Mouse (Mus musculus) right cerebral cortex, adult 2 months (tissue): Measurements from ENCODE around the gene Dscaml1.
A peak's percentile ranks its signal among the peaks of the same experiment; 100 is the strongest.

Source experiments
- DNase-seq, 2 experiments: peaks; one replicate each; pipeline ENCODE4 v3.0.0; 2021 to 2022; ENCODE audit warnings: low spot score in 2 of 2

Dscaml1 gene

GRCm38 (mm10) chr9:45682461-45682998 is 256.1 kb downstream of the Dscaml1 start:
- DNase-seq, result no peak

DNA sequence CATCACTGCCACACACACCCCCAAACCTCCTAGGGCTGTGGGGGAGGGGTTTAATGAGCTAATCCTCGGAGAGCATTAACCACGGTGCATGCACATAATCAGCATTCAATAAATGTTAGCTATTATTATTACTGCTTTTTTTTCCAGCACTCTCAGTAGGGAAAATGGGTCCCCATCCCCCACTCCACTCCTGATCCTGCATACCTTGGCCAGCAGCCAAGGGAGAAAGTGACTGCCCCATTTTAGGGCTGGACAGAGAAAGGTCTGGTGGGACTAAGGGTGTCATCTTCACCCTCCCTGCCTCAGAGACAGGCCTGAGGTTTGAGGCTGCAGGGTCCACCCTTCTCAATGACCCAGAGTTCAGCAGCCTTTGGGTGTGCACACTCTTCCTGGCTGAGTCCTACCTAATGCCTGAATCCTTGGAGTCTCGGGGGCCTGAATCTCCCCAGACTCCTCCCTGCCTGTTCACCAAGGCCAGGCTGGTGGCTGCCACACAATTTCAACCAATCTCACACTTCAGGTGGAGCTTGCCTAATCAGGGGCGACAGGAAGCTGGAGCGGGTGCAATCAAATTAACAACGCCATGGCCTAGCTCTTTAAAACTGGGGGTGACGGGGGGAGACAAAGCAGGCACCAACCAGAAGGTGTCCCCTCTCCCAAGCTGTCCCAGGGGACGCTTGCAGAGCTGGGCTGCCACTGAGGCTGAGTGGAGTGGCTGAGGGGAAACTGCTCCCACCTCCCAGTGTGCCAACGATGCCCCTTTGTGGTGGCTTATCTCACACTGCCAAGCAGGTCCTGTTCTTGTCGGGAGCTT is 267.2 kb downstream of the Dscaml1 start:
- DNase-seq, result no peak

DNA sequence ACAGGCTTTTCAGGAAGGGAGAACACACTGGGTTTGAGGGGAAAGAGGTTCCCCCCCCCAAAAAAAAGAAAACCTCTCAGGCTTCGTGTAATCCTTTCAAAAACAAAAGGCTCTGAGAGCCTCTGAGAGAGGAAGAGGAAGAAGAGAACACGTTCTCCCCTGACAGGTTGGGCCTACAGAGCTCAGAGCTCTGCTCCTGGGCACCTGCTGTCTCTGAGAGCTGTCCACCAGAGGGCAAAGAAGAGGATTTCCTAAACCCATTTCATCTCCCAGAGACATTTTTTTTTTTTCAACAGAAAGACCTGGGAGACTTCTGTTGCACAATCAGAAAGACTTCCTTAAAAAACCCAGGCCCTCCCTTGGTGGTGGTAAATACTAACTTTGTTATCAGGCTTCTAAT is 267.8 kb downstream of the Dscaml1 start:
- DNase-seq, result no peak

- DNase-seq, result no peak
Measured at GRCm38 (mm10) chr9:45699171-45699570, 272.7 kb downstream of the Dscaml1 start.

DNA sequence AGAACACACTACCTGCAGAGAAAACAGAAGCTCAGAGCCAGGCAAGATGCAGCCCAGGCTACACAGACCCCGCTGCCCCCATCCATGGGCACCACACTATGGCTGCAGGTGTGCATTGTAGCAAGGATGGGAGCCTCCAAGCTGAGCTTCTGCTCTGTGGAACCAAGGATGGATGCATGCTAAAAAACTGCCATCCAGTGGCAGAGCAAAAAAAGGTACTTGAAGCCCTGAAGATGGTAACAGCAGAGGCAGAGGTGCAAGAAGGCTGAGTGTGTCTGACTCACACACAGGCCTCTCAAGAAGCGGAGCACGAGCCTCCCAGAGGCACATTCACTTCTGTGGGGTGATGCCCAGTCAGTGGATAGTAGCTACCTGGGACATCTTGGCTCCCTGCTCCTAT is 276.8 kb downstream of the Dscaml1 start:
- DNase-seq, result peak; percentile 24 to 30

GRCm38 (mm10) chr9:45704441-45704840 is 278.0 kb downstream of the Dscaml1 start:
- DNase-seq, result no peak

GRCm38 (mm10) chr9:45710300-45710699 is 283.9 kb downstream of the Dscaml1 start:
- peak; percentile 56 to 57 for DNase-seq

- DNase-seq, result no peak
Measured at GRCm38 (mm10) chr9:45715387-45715786, 289.0 kb downstream of the Dscaml1 start.

- DNase-seq, result no peak
Measured at GRCm38 (mm10) chr9:45719997-45720396, 293.6 kb downstream of the Dscaml1 start.

DNA sequence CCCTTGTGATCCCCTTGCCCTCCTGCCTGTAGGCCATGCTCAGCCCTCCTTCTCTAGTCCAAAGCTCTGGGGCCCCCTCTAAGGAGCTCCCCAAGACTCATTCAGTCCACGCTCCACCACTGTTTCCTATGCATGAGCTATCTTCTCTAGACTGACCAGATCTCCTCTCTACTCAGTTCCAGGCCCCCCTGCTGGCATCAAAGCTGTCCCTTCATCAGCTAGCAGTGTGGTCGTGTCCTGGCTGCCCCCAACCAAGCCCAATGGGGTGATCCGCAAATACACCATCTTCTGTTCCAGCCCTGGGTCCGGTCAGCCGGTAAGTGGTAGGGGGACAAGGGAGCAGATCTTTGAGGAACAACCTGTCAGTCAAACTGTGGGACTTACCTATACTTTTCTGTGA is 305.4 kb downstream of the Dscaml1 start:
- no peak for DNase-seq

GRCm38 (mm10) chr9:45733246-45733645 is 306.8 kb downstream of the Dscaml1 start:
- no peak for DNase-seq

GRCm38 (mm10) chr9:45739001-45739701 is 312.7 kb downstream of the Dscaml1 start:
- no peak for DNase-seq

GRCm38 (mm10) chr9:45739702-45740583 is 313.5 kb downstream of the Dscaml1 start:
- DNase-seq, result peak in 1 of 2 experiments; percentile 23

DNA sequence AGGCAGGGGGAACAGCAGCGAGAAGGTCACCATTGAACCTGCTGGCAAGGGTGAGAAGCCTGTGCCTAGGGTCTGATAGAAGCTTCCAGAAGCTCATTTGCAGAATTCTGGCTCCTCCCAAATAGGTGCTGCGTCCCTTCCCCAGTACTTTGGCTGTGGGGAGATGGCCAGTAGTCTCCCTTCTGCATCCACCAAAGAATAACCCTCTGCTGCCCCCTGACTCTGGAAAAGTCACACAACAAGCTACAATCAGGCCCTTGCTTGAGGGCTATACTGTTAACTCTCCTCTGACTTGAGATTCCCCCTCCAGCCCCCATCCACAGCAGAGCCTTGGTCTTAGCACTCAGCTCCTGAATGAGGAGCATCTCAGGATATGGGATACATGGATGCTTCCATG is 314.2 kb downstream of the Dscaml1 start:
- no peak for DNase-seq

DNA sequence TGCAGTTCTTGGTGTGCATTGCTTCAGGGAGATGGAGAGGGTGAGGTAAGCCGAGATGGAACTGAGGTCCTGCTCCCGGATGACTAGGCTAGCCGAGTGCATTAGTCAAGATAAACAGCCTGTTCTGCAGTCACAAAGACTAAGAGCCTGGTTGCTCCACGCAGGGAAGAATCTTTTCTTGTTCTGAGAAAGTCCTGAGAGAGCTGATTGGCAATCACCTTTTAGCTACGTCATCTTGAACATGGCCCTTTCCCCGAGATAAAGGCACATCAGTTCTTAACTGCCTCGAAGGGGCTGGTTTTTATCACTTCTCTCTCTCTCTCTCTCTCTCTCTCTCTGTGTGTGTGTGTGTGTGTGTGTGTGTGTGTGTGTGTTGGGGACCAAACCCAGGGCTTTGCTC is 319.0 kb downstream of the Dscaml1 start:
- no peak for DNase-seq

DNA sequence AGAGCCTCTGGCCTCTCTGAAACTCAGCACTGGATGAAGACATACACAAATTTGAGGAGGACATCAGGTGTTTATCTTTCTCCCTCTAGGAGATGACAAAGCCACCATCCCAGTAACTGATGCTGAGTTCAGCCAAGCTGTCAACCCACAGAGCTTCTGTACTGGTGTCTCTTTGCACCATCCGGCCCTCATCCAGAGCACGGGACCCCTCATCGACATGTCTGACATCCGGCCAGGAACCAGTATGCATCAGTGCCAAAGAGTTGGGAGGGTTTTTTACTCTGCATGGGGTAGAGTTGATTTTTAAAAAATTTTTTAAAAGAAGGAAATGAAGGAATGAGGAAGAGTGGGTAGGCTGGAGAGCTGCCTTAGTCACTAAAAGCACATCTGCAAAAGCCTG is 323.5 kb downstream of the Dscaml1 start:
- DNase-seq, result no peak

- DNase-seq, result peak; percentile 85 to 91
Measured at GRCm38 (mm10) chr9:45754452-45755091, 328.1 kb downstream of the Dscaml1 start.

DNA sequence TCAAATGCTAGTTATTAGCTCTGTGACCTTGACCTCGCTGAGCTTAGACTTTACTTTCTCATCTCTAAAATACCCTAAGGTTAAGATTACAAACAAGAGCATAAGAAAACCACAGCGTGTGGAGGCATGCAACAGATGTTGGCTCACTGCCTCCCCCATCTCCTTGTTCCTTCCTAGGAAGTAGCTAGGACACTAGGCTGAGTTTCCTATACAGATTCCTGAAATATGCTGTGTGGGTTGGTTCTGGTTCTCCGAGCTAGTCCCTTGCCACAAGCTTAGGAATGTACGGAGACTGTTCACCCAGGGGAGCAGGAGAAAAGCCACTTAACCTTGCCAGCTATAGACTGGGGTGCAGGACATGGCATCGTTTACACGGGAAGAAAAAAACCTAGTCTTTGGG is 339.8 kb downstream of the Dscaml1 start:
- DNase-seq, result peak; percentile 14 to 16

DNA sequence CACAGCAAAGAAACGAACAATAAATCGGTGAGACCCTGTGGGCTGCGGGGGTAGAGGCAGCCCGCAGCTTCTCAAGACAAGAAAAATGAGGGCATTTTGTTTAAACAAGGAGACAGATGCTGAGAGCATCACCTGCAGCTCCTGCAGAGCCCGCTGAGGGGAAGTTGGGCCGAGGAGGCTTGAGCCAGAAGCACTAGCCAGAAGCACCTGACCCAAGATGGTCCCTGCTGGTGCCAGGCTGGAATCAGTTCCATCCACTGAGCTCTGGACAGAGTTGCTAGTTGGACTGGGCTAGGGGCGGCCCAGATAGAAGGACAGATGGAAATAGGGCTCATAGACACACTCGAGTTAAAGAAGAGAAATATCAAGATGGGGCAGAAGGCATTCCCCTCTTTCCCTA is 340.7 kb downstream of the Dscaml1 start:
- no peak for DNase-seq

GRCm38 (mm10) chr9:45768421-45768820 is 342.0 kb downstream of the Dscaml1 start:
- DNase-seq, result no peak

DNA sequence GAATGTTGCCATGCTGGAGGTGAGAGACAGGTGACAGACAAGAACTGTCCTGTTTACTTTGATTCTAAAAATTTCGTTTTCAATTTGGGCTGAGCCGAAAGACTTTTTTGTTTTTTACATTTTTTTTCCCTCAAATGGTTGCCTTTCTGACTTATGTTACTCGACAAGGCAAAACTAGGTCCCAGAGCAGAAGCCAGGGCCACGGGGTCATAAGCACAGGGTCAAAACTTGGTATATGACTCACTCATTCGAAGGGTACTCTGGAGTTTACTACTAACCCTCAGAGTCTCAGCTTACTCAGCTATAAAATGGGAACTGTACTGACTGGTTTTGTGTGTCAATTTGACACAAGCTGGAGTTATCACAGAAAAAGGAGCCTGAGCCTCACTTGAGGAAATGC is 343.2 kb downstream of the Dscaml1 start:
- DNase-seq, result no peak
